Mouse (Mus musculus): ENCODE data around the gene Ptov1. TPM values are rescaled to one million over a fixed set of nuclear protein-coding genes. Genes with fewer than 3 reads are reported as not detected.

The Ptov1 gene
- polyA plus RNA-seq, 1 experiment from 2014 or later, result 558 TPM

GRCm38 (mm10) chr7:44896499-44896898 lies 26.9 kb upstream of the Ptov1 start:
- Histone ChIP-seq H3K9ac (peak overlapping the region; percentile 78), H3K4me1 (peaks cover 65% of the 10 kb centered on the region), H3K4me2 (peak overlapping the region; percentile 78), H3K27me3 (no peaks in the 10 kb centered on the region), H3K9me3 (replicated peaks) (no peaks in the 10 kb centered on the region), H3K36me3 (ENCODE audit: poor library complexity, severe bottlenecking) (peaks cover 32% of the 10 kb centered on the region), H3K27ac (peak overlapping the region; percentile 95), H3K4me3 (peak overlapping the region; percentile 62)
- ATAC-seq, result no peak
- 26% methylated on average over 10 of the region's 10 CpGs for WGBS

GRCm38 (mm10) chr7:44895593-44896434 lies 26.2 kb upstream of the Ptov1 start, which contains the start of gene Fuz:
Fuz (plus strand) TSS chr7:44896079.
- ATAC-seq, result peak; percentile 78
- H3K4me1 ChIP-seq, result peaks cover 65% of the 10 kb centered on the region
- under 1% methylated on average over 34 of the region's 34 CpGs for WGBS
- H3K36me3 ChIP-seq (ENCODE audit: poor library complexity, severe bottlenecking), result peaks cover 26% of the 10 kb centered on the region
- peak within 1 kb of the TSS; percentile 62 for H3K4me3 ChIP-seq
- H3K27me3 ChIP-seq, result no peaks in the 10 kb centered on the region
- H3K9ac ChIP-seq, result peak within 1 kb of the TSS; percentile 78
- H3K27ac ChIP-seq, result peak within 1 kb of the TSS; percentile 95
- H3K9me3 ChIP-seq (replicated peaks), result no peaks in the 10 kb centered on the region
- peak within 1 kb of the TSS; percentile 78 for H3K4me2 ChIP-seq

- peaks cover 26% of the 10 kb centered on the region for H3K36me3 ChIP-seq (ENCODE audit: poor library complexity, severe bottlenecking)
- 14% methylated on average over 7 of the region's 7 CpGs for WGBS
- peak overlapping the region; percentile 95 for H3K27ac ChIP-seq
- peak overlapping the region; percentile 78 for H3K4me2 ChIP-seq
- peaks cover 65% of the 10 kb centered on the region for H3K4me1 ChIP-seq
- no peak for ATAC-seq
- peak overlapping the region; percentile 62 for H3K4me3 ChIP-seq
- no peaks in the 10 kb centered on the region for H3K27me3 ChIP-seq
- H3K9me3 ChIP-seq (replicated peaks), result no peaks in the 10 kb centered on the region
- peak overlapping the region; percentile 52 for H3K9ac ChIP-seq
Measured at GRCm38 (mm10) chr7:44895206-44895592, 25.6 kb upstream of the Ptov1 start.

DNA sequence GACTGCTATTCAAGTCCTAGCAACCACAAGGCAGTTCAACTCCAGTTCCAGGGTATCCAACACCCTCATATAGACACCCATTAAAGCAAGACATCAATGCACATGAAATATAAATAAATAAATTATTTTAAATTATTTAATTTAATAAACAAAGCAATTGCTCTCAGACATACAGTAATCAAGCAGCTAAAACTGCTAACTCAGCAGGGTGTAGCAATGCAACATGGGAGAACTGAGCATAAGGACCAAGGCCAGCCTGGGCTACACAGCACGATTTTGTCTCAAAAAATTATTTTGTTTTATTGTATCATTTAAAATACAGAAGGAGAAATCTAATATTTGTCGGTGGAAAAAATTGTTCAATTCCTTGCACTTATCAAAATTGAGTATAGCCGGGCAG lies 24.6 kb upstream of the Ptov1 start:
- Histone ChIP-seq H3K4me1 (peaks cover 68% of the 10 kb centered on the region), H3K4me3 (no peak overlapping the region), H3K36me3 (ENCODE audit: poor library complexity, severe bottlenecking) (peaks cover 23% of the 10 kb centered on the region), H3K4me2 (peak overlapping the region; percentile 78; the same call in 1 of the 2 replicates), H3K9ac (no peak overlapping the region), H3K9me3 (replicated peaks) (no peaks in the 10 kb centered on the region), H3K27me3 (no peaks in the 10 kb centered on the region), H3K27ac (peak overlapping the region; percentile 95)
- ATAC-seq, result no peak
- 87% methylated on average over 3 of the region's 3 CpGs for WGBS

- peak overlapping the region; percentile 22 for H3K4me3 ChIP-seq
- peaks cover 24% of the 10 kb centered on the region for H3K36me3 ChIP-seq (ENCODE audit: poor library complexity, severe bottlenecking)
- H3K27me3 ChIP-seq, result no peaks in the 10 kb centered on the region
- H3K4me2 ChIP-seq, result peak overlapping the region; percentile 57
- no peaks in the 10 kb centered on the region for H3K9me3 ChIP-seq (replicated peaks)
- H3K27ac ChIP-seq, result peak overlapping the region; percentile 95
- H3K9ac ChIP-seq, result peak overlapping the region; percentile 35; the same call in 1 of the 2 replicates
- 2% methylated on average over 8 of the region's 8 CpGs for WGBS
- no peak for ATAC-seq
- H3K4me1 ChIP-seq, result peaks cover 67% of the 10 kb centered on the region
Measured at GRCm38 (mm10) chr7:44893197-44893596, 23.6 kb upstream of the Ptov1 start.

GRCm38 (mm10) chr7:44892276-44892921 lies 22.8 kb upstream of the Ptov1 start, which contains the start of gene Med25:
Med25 (minus strand) TSS chr7:44892712.
- no peaks in the 10 kb centered on the region for H3K27me3 ChIP-seq
- no peaks in the 10 kb centered on the region for H3K9me3 ChIP-seq (replicated peaks)
- H3K4me3 ChIP-seq, result peak within 1 kb of the TSS; percentile 85
- ATAC-seq, result peak; percentile 78
- peak within 1 kb of the TSS; percentile 95 for H3K4me2 ChIP-seq
- H3K27ac ChIP-seq, result peak within 1 kb of the TSS; percentile 96
- peaks cover 30% of the 10 kb centered on the region for H3K36me3 ChIP-seq (ENCODE audit: poor library complexity, severe bottlenecking)
- peaks cover 61% of the 10 kb centered on the region for H3K4me1 ChIP-seq
- under 1% methylated on average over 56 of the region's 56 CpGs for WGBS
- H3K9ac ChIP-seq, result peak within 1 kb of the TSS; percentile 91

- peaks cover 53% of the 10 kb centered on the region for H3K4me1 ChIP-seq
Measured at GRCm38 (mm10) chr7:44891611-44892010, 22.0 kb upstream of the Ptov1 start.

DNA sequence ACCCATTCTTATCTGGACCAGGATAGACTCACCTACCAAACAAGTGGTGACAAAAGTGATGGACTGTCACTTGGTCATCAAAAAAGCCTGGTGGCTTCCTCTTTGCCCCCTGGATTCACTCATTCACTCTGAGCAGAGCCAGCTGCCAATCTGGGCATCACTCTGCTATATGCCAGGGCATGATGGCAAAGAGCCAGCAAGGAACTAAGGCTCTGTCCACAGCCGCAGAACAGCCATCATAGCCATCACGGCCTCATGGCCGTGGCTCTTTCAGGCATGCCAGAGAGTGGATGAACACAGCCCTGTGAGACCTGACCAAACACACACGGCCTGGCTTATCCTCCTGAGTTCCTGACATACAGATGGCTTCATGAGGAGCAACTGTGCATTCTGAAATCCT lies 21.1 kb upstream of the Ptov1 start:
- Histone ChIP-seq H3K36me3 (ENCODE audit: poor library complexity, severe bottlenecking) (peaks cover 46% of the 10 kb centered on the region), H3K27ac (no peak overlapping the region), H3K9me3 (replicated peaks) (no peaks in the 10 kb centered on the region), H3K4me3 (peak overlapping the region; percentile 85), H3K9ac (peak overlapping the region; percentile 91), H3K27me3 (no peaks in the 10 kb centered on the region), H3K4me1 (peaks cover 48% of the 10 kb centered on the region), H3K4me2 (peak overlapping the region; percentile 95)
- WGBS, result 65% methylated on average over 4 of the region's 4 CpGs
- no peak for ATAC-seq

More at GRCm38 (mm10) chr7:44891611-44892010, 22.0 kb upstream of the Ptov1 start:
- no peaks in the 10 kb centered on the region for H3K9me3 ChIP-seq (replicated peaks)
- H3K27me3 ChIP-seq, result no peaks in the 10 kb centered on the region
- peak overlapping the region; percentile 85 for H3K4me3 ChIP-seq
- peaks cover 38% of the 10 kb centered on the region for H3K36me3 ChIP-seq (ENCODE audit: poor library complexity, severe bottlenecking)
- peak overlapping the region; percentile 91 for H3K9ac ChIP-seq
- ATAC-seq, result no peak
- peak overlapping the region; percentile 95 for H3K4me2 ChIP-seq
- peak overlapping the region; percentile 96 for H3K27ac ChIP-seq
- 14% methylated on average over 6 of the region's 6 CpGs for WGBS

- 83% methylated on average over 7 of the region's 7 CpGs for WGBS
- Histone ChIP-seq H3K27me3 (no peaks in the 10 kb centered on the region), H3K9ac (peak overlapping the region; percentile 91), H3K4me1 (peaks cover 45% of the 10 kb centered on the region), H3K9me3 (replicated peaks) (no peaks in the 10 kb centered on the region), H3K4me2 (peak overlapping the region; percentile 95), H3K36me3 (ENCODE audit: poor library complexity, severe bottlenecking) (peaks cover 52% of the 10 kb centered on the region), H3K4me3 (peak overlapping the region; percentile 85), H3K27ac (no peak overlapping the region)
- ATAC-seq, result no peak
Measured at GRCm38 (mm10) chr7:44890180-44890579, 20.6 kb upstream of the Ptov1 start.

- Histone ChIP-seq H3K4me2 (no peak overlapping the region), H3K9me3 (replicated peaks) (no peaks in the 10 kb centered on the region), H3K27me3 (no peaks in the 10 kb centered on the region), H3K27ac (0 out of 2 replicates have a peak overlapping the region, but pooled peaks have one; percentile 4), H3K4me3 (no peak overlapping the region), H3K4me1 (peaks cover 28% of the 10 kb centered on the region), H3K36me3 (ENCODE audit: poor library complexity, severe bottlenecking) (peaks cover 67% of the 10 kb centered on the region), H3K9ac (0 out of 2 replicates have a peak overlapping the region, but pooled peaks have one; percentile 1)
- 83% methylated on average over 13 of the region's 13 CpGs for WGBS
- ATAC-seq, result no peak
Measured at GRCm38 (mm10) chr7:44888256-44889105, 18.9 kb upstream of the Ptov1 start.

- Histone ChIP-seq H3K27ac (no peak overlapping the region), H3K27me3 (no peaks in the 10 kb centered on the region), H3K4me1 (peaks cover 23% of the 10 kb centered on the region), H3K4me3 (no peak overlapping the region), H3K36me3 (ENCODE audit: poor library complexity, severe bottlenecking) (peaks cover 82% of the 10 kb centered on the region), H3K9ac (peak overlapping the region; percentile 9; the same call in 1 of the 2 replicates), H3K4me2 (no peak overlapping the region), H3K9me3 (replicated peaks) (no peaks in the 10 kb centered on the region)
- ATAC-seq, result no peak
- WGBS, result 88% methylated on average over 7 of the region's 7 CpGs
Measured at GRCm38 (mm10) chr7:44886964-44887363, 17.4 kb upstream of the Ptov1 start.

All from forebrain, embryonic 13.5 days (tissue).